Mouse (Mus musculus) MEL (cell line): ENCODE measurements around the gene Snx29. TPM values are rescaled to one million over a fixed set of nuclear protein-coding genes. Genes with fewer than 3 reads are reported as not detected.

ENCODE experiments used
- DNase-seq: peaks from one replicate; pipeline ENCODE4 v3.0.0; 2011; ENCODE audit warnings: low read depth, low spot score
- H3K27ac ChIP-seq: 2 replicates; pipeline ENCODE4 v1.5.1; 2012; ENCODE audit warnings: low read depth, mild to moderate bottlenecking, control low read depth, low read length, moderate library complexity; ENCODE audit not compliant: control insufficient read depth
- H3K27me3 ChIP-seq, 2 experiments: fragments of 150-350 bp in 1 of 2; sonication (generic) in 1 of 2; 2 replicates each; pipeline ENCODE4 v1.6.1; 2012; ENCODE audit warnings: low read length in 2 of 2, mild to moderate bottlenecking in 2 of 2, improper control_type of control experiment in 1 of 2, moderate library complexity in 1 of 2; ENCODE audit not compliant: insufficient read depth in 2 of 2, control insufficient read depth in 1 of 2
- H3K36me3 ChIP-seq, 2 experiments: 2 replicates each; pipeline ENCODE4 v1.6.1; 2012 to 2014; ENCODE audit warnings: low read length in 2 of 2, improper control_type of control experiment in 1 of 2, inconsistent platforms in 1 of 2, mild to moderate bottlenecking in 1 of 2; ENCODE audit not compliant: insufficient read depth in 2 of 2, control insufficient read depth in 1 of 2
- H3K4me1 ChIP-seq, 2 experiments: fragments of 150-350 bp in 1 of 2; sonication (generic) in 1 of 2; 2 replicates each; pipeline ENCODE4 v1.6.1; 2012; ENCODE audit warnings: low read length in 2 of 2, improper control_type of control experiment in 1 of 2, mild to moderate bottlenecking in 1 of 2; ENCODE audit not compliant: insufficient read depth in 2 of 2, control insufficient read depth in 1 of 2
- H3K4me3 ChIP-seq, 2 experiments: fragments of 150-350 bp in 1 of 2; sonication (generic) in 1 of 2; 2 replicates each; pipeline ENCODE4 v1.5.1; 2012; ENCODE audit warnings: low read depth in 2 of 2, low read length in 2 of 2, mild to moderate bottlenecking in 2 of 2, moderate library complexity in 2 of 2, control low read depth in 1 of 2, improper control_type of control experiment in 1 of 2; ENCODE audit not compliant: control insufficient read depth in 1 of 2, insufficient read depth in 1 of 2
- H3K79me2 ChIP-seq: 2 replicates; pipeline ENCODE4 v1.6.1; 2012; ENCODE audit warnings: mild to moderate bottlenecking, low read length, moderate library complexity; ENCODE audit not compliant: control insufficient read depth, poor library complexity, insufficient read depth
- H3K9ac ChIP-seq: 2 replicates; pipeline ENCODE4 v1.6.1; 2012; ENCODE audit warnings: low read depth, mild to moderate bottlenecking, control low read depth, low read length, moderate library complexity; ENCODE audit not compliant: control insufficient read depth, poor library complexity, severe bottlenecking
- H3K9me3 ChIP-seq: fragments of 150-350 bp; sonication (generic); replicated peaks from 2 replicates; pipeline ENCODE4 v1.6.1; 2012; ENCODE audit warnings: mild to moderate bottlenecking, low read length, improper control_type of control experiment, moderate library complexity; ENCODE audit not compliant: insufficient read depth
- BHLHE40 ChIP-seq: IDR thresholded peaks from 2 replicates; pipeline ENCODE4 v1.6.1; 2012; ENCODE audit warnings: low read depth, mild to moderate bottlenecking, inconsistent platforms, low read length, improper control_type of control experiment, borderline replicate concordance
- CTCF ChIP-seq, 3 experiments: IDR thresholded peaks in 2 of 3; conservative IDR thresholded peaks in 1 of 3; 2 replicates each; pipeline ENCODE4 v1.5.1; 2011 to 2012; ENCODE audit warnings: low read length in 3 of 3, low read depth in 2 of 3, mild to moderate bottlenecking in 2 of 3, improper control_type of control experiment in 1 of 3, inconsistent platforms in 1 of 3, mixed read lengths in 1 of 3, moderate library complexity in 1 of 3; ENCODE audit not compliant: control insufficient read depth in 1 of 3, insufficient read depth in 1 of 3, poor library complexity in 1 of 3, severe bottlenecking in 1 of 3
- E2F4 ChIP-seq: IDR thresholded peaks from 2 replicates; pipeline ENCODE4 v1.6.1; 2011; ENCODE audit warnings: low read depth, low read length, improper control_type of control experiment, borderline replicate concordance
- EP300 ChIP-seq, 2 experiments: IDR thresholded peaks; 2 replicates each; pipeline ENCODE4 v1.6.1; 2011; ENCODE audit warnings: improper control_type of control experiment in 2 of 2, low read length in 2 of 2, low read depth in 1 of 2, mild to moderate bottlenecking in 1 of 2
- HCFC1 ChIP-seq: IDR thresholded peaks from 2 replicates; pipeline ENCODE4 v1.6.1; 2012; ENCODE audit warnings: low read depth, mild to moderate bottlenecking, inconsistent platforms, low read length, improper control_type of control experiment, moderate library complexity
- JUND ChIP-seq: IDR thresholded peaks from 2 replicates; pipeline ENCODE4 v1.6.1; 2011; ENCODE audit warnings: low read depth, mild to moderate bottlenecking, improper control_type of control experiment, low read length
- MAX ChIP-seq: IDR thresholded peaks from 2 replicates; pipeline ENCODE4 v1.6.1; 2011; ENCODE audit warnings: low read length, improper control_type of control experiment
- MAZ ChIP-seq: IDR thresholded peaks from 2 replicates; pipeline ENCODE4 v1.6.1; 2012; ENCODE audit warnings: low read depth, mild to moderate bottlenecking, inconsistent platforms, low read length, improper control_type of control experiment
- MYC ChIP-seq: IDR thresholded peaks from 2 replicates; pipeline ENCODE4 v1.6.1; 2011; ENCODE audit warnings: low read depth, mild to moderate bottlenecking, low read length, improper control_type of control experiment, moderate library complexity
- NELFE ChIP-seq: IDR thresholded peaks from 2 replicates; pipeline ENCODE4 v1.6.1; 2011; ENCODE audit warnings: low read depth, low read length, improper control_type of control experiment
- POLR2AphosphoS5 ChIP-seq: IDR thresholded peaks from 2 replicates; pipeline ENCODE4 v1.6.1; 2012; ENCODE audit warnings: low read depth, borderline replicate concordance, mild to moderate bottlenecking, inconsistent platforms, low read length, moderate library complexity, mixed read lengths
- RAD21 ChIP-seq: IDR thresholded peaks from 2 replicates; pipeline ENCODE4 v1.6.1; 2011; ENCODE audit warnings: mild to moderate bottlenecking, low read depth, low read length, improper control_type of control experiment
- RCOR1 ChIP-seq: IDR thresholded peaks from 2 replicates; pipeline ENCODE4 v1.6.1; 2012; ENCODE audit warnings: low read depth, mild to moderate bottlenecking, inconsistent platforms, low read length, improper control_type of control experiment
- SIN3A ChIP-seq: IDR thresholded peaks from 2 replicates; pipeline ENCODE4 v1.6.1; 2012; ENCODE audit warnings: low read length, improper control_type of control experiment, inconsistent platforms
- TAL1 ChIP-seq: IDR thresholded peaks from 2 replicates; pipeline ENCODE4 v1.6.1; 2012; ENCODE audit warnings: mild to moderate bottlenecking, inconsistent platforms, low read length, moderate library complexity, mixed read lengths
- TBP ChIP-seq: IDR thresholded peaks from 2 replicates; pipeline ENCODE4 v1.8.0; 2011; ENCODE audit warnings: low read depth, low read length, improper control_type of control experiment
- UBTF ChIP-seq: IDR thresholded peaks from 2 replicates; pipeline ENCODE4 v1.6.1; 2012; ENCODE audit warnings: low read depth, mild to moderate bottlenecking, inconsistent platforms, low read length, improper control_type of control experiment, moderate library complexity, borderline replicate concordance; ENCODE audit not compliant: insufficient read depth
- USF1 ChIP-seq: IDR thresholded peaks from 2 replicates; pipeline ENCODE4 v1.6.1; 2014; ENCODE audit warnings: low read depth, mild to moderate bottlenecking, inconsistent platforms, low read length, improper control_type of control experiment, moderate library complexity
- ZKSCAN1 ChIP-seq: IDR thresholded peaks from 2 replicates; pipeline ENCODE4 v1.6.1; 2012; ENCODE audit warnings: low read depth, mild to moderate bottlenecking, inconsistent platforms, low read length, improper control_type of control experiment, moderate library complexity
- ZNF384 ChIP-seq: IDR thresholded peaks from 2 replicates; pipeline ENCODE4 v1.6.1; 2012; ENCODE audit warnings: low read depth, mild to moderate bottlenecking, inconsistent platforms, low read length, improper control_type of control experiment
- polyA plus RNA-seq, 2 experiments: library from polyadenylated mRNA; stranded (reverse) in 1 of 2; unstranded in 1 of 2; fragments of >175 nt in 1 of 2; fragments of >200 nt in 1 of 2; gene quantifications; 2 replicates each; pipeline versions ENCODE4 v1.2.1 to v1.2.4; 2012; ENCODE audit warnings: low replicate concordance in 2 of 2, low read depth in 1 of 2; ENCODE audit not compliant: insufficient read length in 2 of 2, insufficient read depth in 1 of 2, missing spikeins in 1 of 2
- total RNA-seq: library from RNA; depleted of rRNA; stranded (reverse); fragments of 300-350 nt; gene quantifications from 2 replicates; pipeline ENCODE4 v1.2.3, GENCODE M21; 2012

The Snx29 gene
- total and polyA plus RNA-seq, 3 experiments, result 0.72 to 0.73 TPM; not detected in 1

- Histone ChIP-seq H3K4me1 (no peaks in the 10 kb centered on the region), H3K27me3 (no peaks in the 10 kb centered on the region), H3K9ac (no peak overlapping the region), H3K4me3 (no peak overlapping the region), H3K36me3 (no peaks in the 10 kb centered on the region), H3K79me2 (no peaks in the 10 kb centered on the region), H3K27ac (no peak overlapping the region), H3K9me3 (no peaks in the 10 kb centered on the region)
- TF ChIP-seq MAZ (no peak), TBP (no peak), SIN3A (no peak), ZKSCAN1 (no peak), CTCF (IDR thresholded peaks at IDR 0.05 in 2 of 3, conservative IDR thresholded peaks at IDR 0.05 in 1 of 3; ENCODE audit: control insufficient read depth in 1 of 3, insufficient read depth in 1 of 3, low read depth in 2 of 3, low read length in 3 of 3, poor library complexity in 1 of 3, severe bottlenecking in 1 of 3) (no peak), USF1 (no peak), RAD21 (no peak), UBTF (no peak), BHLHE40 (no peak), POLR2AphosphoS5 (no peak), JUND (no peak), MAX (no peak)
- DNase-seq, result no peak
These were observed 154.9 kb downstream of the Snx29 start for GRCm38 (mm10) chr16:11477591-11477990.

GRCm38 (mm10) chr16:11479605-11480004 lies 156.9 kb downstream of the Snx29 start:
- no peak for DNase-seq
- no peak overlapping the region for H3K9ac ChIP-seq
- no peaks in the 10 kb centered on the region for H3K36me3 ChIP-seq
- H3K79me2 ChIP-seq, result no peaks in the 10 kb centered on the region
- no peaks in the 10 kb centered on the region for H3K27me3 ChIP-seq
- no peak overlapping the region for H3K27ac ChIP-seq
- H3K9me3 ChIP-seq, result no peaks in the 10 kb centered on the region
- TF ChIP-seq BHLHE40 (no peak), RCOR1 (no peak), EP300 (IDR thresholded peaks at IDR 0.05; ENCODE audit: low read depth in 1 of 2, low read length in 2 of 2) (no peak), TAL1 (no peak), MYC (no peak), NELFE (no peak), ZNF384 (no peak), MAZ (no peak), TBP (no peak), HCFC1 (no peak), SIN3A (no peak), E2F4 (no peak)
- no peaks in the 10 kb centered on the region for H3K4me1 ChIP-seq
- H3K4me3 ChIP-seq, result no peak overlapping the region
